Mouse (Mus musculus): ENCODE results near the gene Pias3. TPM values are rescaled to one million over a fixed set of nuclear protein-coding genes. Genes with fewer than 3 reads are reported as not detected.
A peak's percentile ranks its signal among the peaks of the same experiment; 100 is the strongest.

Gene Pias3
- polyA plus RNA-seq, 1 experiment from 2014 or later = 42.2 TPM

DNA sequence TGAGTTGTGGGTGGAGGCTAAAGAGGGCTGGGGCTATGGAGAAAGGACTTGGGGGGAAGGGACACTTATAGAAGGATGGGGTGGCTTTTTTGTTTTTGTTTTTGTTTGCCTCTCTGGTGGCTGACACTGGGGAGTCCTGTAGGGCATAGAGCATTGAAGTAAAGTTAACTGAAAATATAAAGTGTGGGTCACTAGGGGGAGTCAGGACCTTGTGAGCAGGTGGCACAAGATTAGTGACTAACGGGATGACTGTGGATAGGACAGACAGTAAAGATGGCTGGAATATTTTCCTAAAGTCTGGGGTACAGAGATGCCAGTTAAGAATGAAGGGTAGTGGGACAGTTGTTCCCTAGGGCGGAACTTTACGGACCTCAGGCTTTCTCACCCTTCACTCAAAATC is 5.9 kb upstream of the Pias3 start:
- 57% methylated on average over 3 of the region's 3 CpGs for WGBS
- H3K4me3 ChIP-seq (replicated peaks) = no peak overlapping the region

DNA sequence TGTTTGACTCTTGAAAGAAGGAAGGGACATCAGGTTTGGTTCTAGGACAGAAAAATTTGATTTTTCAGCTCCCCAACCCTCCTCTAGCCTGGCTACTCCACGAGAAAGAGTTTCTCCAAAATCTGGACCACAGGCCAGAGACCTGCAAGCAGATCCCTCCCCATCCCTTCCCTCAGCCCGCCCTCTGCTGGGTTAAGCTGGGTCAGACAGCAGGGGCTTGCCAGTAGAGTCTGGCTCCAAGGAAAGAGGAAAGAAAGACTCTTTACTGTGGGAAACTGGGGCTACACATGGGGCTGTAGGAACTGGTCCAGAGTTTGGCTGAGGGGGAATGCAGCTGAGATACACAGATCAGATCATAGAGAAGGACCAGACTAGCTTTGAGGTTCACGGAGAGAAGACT is 3.7 kb upstream of the Pias3 start:
- WGBS = 11% methylated on average over 3 of the region's 3 CpGs
- no peak for ATAC-seq (ENCODE audit: low FRiP score)
- H3K9ac ChIP-seq = no peak overlapping the region

More for the DNA sequence above, 5.9 kb upstream of the Pias3 start:
- Histone ChIP-seq H3K4me1 (peaks cover 22% of the 10 kb centered on the region), H3K4me2 (no peak overlapping the region), H3K27me3 (no peaks in the 10 kb centered on the region), H3K36me3 (replicated peaks) (no peaks in the 10 kb centered on the region), H3K9me3 (no peaks in the 10 kb centered on the region), H3K27ac (no peak overlapping the region), H3K9ac (no peak overlapping the region)
- no peak for ATAC-seq (ENCODE audit: low FRiP score)

DNA sequence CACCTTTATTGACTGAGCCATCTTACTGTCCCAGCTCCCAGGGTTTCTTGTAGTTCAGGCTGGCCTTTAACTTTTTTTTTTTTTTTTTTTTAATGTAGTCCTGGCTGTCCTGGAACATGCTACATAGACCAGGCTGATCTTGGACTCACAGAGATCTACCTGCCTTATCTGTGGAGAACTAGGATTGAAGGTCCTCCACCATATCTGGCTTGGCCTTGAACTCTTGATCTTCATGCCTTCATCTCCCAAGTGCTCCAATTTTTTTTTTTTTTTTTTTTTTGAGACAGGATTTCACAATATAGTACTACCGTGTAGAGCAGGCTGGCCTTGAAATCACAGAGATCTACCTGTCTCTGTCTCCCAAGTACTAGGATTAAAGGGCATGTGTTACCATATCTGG is 2.6 kb upstream of the Pias3 start:
- Histone ChIP-seq H3K36me3 (replicated peaks) (no peaks in the 10 kb centered on the region), H3K27ac (no peak overlapping the region), H3K9ac (no peak overlapping the region), H3K9me3 (no peaks in the 10 kb centered on the region), H3K4me2 (no peak overlapping the region), H3K27me3 (no peaks in the 10 kb centered on the region), H3K4me3 (replicated peaks) (no peak overlapping the region), H3K4me1 (peaks cover 40% of the 10 kb centered on the region)
- no peak for ATAC-seq (ENCODE audit: low FRiP score)
- WGBS = 93% methylated on average over 1 of the region's 1 CpGs

More for the DNA sequence above, 3.7 kb upstream of the Pias3 start:
- no peaks in the 10 kb centered on the region for H3K27me3 ChIP-seq
- H3K4me2 ChIP-seq = no peak overlapping the region
- H3K27ac ChIP-seq = no peak overlapping the region
- H3K4me1 ChIP-seq = peaks cover 33% of the 10 kb centered on the region
- H3K9me3 ChIP-seq = no peaks in the 10 kb centered on the region
- H3K36me3 ChIP-seq (replicated peaks) = no peaks in the 10 kb centered on the region
- no peak overlapping the region for H3K4me3 ChIP-seq (replicated peaks)

DNA sequence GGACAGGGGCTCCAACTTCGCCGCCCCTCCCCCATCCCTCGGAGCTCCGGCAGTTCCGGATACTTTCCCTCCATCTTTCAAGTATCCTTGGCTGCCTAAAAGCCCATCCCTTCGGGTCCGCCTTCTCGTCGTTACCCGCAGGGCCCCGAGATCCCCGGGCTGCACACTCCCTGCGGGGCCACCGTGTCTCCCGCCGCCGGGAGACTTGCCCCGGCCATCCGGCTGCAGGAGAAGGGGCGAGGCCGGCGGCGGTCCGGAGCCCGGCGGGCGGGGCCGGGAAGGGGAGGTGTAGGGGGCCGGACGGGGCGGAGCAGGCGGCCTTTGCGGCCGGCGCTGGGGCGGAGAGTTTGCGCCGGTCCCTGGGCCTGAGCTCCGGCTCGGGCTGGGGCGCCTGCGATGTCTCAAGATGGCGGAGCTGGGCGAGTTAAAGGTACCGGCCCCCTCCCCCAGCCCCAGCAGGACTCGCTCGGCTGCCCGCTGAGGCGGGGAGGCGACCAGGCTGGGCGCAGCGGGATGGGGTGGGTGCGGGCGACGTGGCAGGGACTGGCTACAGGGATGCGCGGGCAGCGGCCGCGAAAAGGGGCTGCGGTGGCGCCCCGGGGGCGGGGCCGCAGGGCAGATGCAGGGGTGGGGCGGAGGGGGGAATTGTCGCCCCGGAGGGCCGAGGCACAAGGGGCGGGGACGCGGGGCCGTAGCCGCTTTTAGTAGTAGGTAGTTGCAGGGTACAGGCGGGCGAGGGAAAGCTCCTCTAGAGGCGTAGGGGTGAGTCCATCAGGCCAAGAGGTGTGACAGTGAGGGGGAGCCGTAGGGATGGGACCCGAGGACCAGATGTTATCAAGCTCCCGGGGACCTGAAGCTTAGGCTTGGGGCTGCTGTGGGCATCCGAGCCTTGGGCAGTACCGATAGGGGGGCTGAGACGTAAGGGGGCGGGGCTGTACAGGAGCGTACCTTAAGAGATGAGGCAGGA is 865 bp downstream of the Pias3 start:
- H3K9ac ChIP-seq = peak overlapping the region; percentile 84
- H3K27ac ChIP-seq = peak overlapping the region; percentile 95
- ATAC-seq (ENCODE audit: low FRiP score) = peak; percentile 95
- WGBS = under 1% methylated on average over 81 of the region's 85 CpGs
- peak overlapping the region; percentile 76 for H3K4me2 ChIP-seq
- no peaks in the 10 kb centered on the region; the same call in 1 of the 2 replicates for H3K27me3 ChIP-seq
- H3K4me1 ChIP-seq = peaks cover 23% of the 10 kb centered on the region
- peak overlapping the region; percentile 82 for H3K4me3 ChIP-seq (replicated peaks)
- no peaks in the 10 kb centered on the region for H3K9me3 ChIP-seq
- H3K36me3 ChIP-seq (replicated peaks) = peaks cover 25% of the 10 kb centered on the region

DNA sequence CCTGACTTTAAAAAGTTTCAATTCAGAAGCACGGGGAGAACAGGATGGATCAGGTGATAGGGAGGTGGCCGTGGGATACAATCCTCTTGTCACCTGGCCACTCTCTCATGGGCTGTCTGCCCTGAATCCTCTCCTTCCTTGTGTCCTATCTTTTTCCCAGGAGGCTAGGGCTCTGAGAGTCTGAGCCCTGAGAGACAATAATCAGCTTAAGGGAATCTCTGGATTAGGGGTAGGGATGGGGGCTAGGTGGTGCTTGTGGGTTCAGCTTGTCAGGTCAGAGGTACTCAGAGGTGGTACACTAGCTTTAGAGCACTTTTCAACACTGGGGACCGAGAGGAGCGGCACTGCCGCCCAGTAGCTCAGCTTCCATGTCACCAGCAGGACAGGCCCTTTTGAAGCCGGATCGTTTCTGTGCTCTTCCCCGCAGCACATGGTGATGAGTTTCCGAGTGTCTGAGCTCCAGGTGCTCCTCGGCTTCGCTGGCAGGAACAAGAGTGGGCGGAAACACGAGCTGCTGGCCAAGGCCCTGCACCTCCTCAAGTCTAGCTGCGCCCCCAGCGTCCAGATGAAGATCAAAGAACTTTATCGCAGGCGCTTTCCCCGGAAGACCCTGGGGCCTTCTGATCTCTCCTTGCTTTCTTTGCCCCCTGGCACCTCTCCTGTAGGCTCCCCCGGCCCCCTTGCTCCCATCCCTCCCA is 3.0 kb downstream of the Pias3 start:
- Histone ChIP-seq H3K27ac (no peak overlapping the region), H3K4me3 (replicated peaks) (no peak overlapping the region), H3K4me1 (peaks cover 21% of the 10 kb centered on the region), H3K27me3 (no peaks in the 10 kb centered on the region; the same call in 1 of the 2 replicates), H3K9ac (0 out of 2 replicates have a peak overlapping the region, but pooled peaks have one; percentile 2), H3K36me3 (replicated peaks) (peaks cover 44% of the 10 kb centered on the region), H3K9me3 (no peaks in the 10 kb centered on the region), H3K4me2 (no peak overlapping the region)
- whole genome bisulfite sequencing = 62% methylated on average over 19 of the region's 19 CpGs
- ATAC-seq (ENCODE audit: low FRiP score) = no peak

DNA sequence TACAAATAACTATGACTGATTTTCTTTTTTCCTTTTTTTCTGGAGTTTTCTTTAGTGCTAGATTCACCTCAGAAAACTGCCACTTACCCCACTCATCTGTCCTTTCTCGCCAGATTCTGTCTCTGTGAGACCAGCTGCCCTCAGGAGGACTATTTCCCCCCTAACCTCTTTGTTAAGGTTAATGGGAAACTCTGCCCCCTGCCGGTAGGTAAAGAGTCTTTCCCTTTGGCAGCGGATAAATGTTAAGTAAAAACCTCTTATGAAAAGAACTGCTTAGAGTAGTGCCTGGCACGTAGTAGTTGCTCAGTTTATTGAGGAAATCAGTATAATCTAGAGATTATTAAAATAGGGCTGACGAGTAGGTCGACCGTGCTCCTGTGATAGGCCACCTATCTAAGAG is 4.2 kb downstream of the Pias3 start:
- no peak overlapping the region for H3K9ac ChIP-seq
- H3K27ac ChIP-seq = no peak overlapping the region
- H3K27me3 ChIP-seq = no peaks in the 10 kb centered on the region; the same call in 1 of the 2 replicates
- no peak overlapping the region for H3K4me3 ChIP-seq (replicated peaks)
- ATAC-seq (ENCODE audit: low FRiP score) = no peak
- no peak overlapping the region for H3K4me2 ChIP-seq
- no peaks in the 10 kb centered on the region for H3K9me3 ChIP-seq
- 51% methylated on average over 7 of the region's 7 CpGs for WGBS
- H3K36me3 ChIP-seq (replicated peaks) = peaks cover 57% of the 10 kb centered on the region
- H3K4me1 ChIP-seq = peaks cover 18% of the 10 kb centered on the region

DNA sequence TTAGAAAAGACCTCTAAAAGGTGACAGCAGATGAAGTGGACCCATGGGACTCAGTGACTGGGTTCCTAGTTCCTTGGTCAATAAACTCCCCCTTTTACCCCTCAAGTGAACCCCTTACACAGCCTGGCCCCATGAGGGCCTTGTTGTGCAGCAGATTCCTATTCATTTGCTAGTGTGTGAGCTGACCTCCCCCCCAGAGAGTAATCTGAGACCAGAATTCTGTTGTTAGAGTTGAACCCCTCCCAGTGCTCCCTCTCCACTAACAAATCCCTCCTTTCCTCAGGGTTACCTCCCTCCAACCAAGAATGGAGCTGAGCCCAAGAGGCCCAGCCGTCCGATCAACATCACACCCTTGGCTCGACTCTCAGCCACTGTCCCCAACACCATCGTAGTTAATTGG is 4.8 kb downstream of the Pias3 start:
- H3K4me1 ChIP-seq = peaks cover 13% of the 10 kb centered on the region
- no peaks in the 10 kb centered on the region for H3K9me3 ChIP-seq
- no peak overlapping the region for H3K27ac ChIP-seq
- H3K4me2 ChIP-seq = no peak overlapping the region
- no peak overlapping the region for H3K4me3 ChIP-seq (replicated peaks)
- H3K27me3 ChIP-seq = no peaks in the 10 kb centered on the region; the same call in 1 of the 2 replicates
- 84% methylated on average over 4 of the region's 4 CpGs for WGBS
- no peak for ATAC-seq (ENCODE audit: low FRiP score)
- H3K9ac ChIP-seq = no peak overlapping the region
- peaks cover 57% of the 10 kb centered on the region for H3K36me3 ChIP-seq (replicated peaks)

DNA sequence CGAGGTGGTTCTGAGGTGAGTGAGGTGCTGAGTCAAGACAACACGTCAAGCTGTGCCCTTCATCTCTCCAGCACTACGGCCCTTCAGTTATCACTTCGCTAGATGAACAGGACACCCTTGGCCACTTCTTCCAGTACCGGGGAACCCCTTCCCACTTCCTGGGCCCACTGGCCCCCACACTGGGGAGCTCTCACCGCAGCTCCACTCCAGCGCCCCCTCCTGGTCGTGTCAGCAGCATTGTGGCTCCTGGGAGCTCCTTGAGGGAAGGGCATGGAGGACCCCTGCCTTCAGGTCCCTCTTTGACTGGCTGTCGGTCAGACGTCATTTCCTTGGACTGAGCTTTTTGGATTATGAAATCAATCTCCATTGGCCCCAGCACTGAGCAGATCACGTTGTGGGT is 8.6 kb downstream of the Pias3 start:
- H3K4me2 ChIP-seq = no peak overlapping the region

DNA sequence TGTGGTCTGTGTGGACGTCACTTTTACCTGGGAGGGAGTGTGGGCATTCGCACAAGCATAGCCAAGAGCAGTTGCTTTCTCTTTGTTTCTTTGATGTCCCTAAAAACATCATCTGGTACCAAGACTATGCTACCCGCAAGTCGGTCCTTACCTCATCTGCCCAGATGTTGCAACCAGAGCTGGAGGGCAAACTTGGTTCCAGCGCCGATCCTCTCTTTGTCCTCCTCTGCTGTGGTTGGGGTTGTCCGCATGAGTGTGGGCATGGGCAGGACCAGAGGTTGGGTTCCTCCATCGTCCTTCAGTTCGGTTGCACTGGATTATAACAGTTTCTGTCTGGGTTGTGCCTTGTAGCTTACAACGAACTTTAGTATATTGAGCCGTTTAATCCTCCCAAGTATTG is 10.0 kb downstream of the Pias3 start:
- peaks cover 54% of the 10 kb centered on the region for H3K36me3 ChIP-seq (replicated peaks)
- peaks cover 10% of the 10 kb centered on the region for H3K27me3 ChIP-seq
- H3K4me2 ChIP-seq = no peak overlapping the region
- no peaks in the 10 kb centered on the region for H3K9me3 ChIP-seq
- WGBS = 90% methylated on average over 11 of the region's 11 CpGs
- peaks cover 7% of the 10 kb centered on the region for H3K4me1 ChIP-seq
- H3K9ac ChIP-seq = no peak overlapping the region
- ATAC-seq (ENCODE audit: low FRiP score) = no peak
- no peak overlapping the region for H3K27ac ChIP-seq
- no peak overlapping the region for H3K4me3 ChIP-seq (replicated peaks)

More for the DNA sequence above, 8.6 kb downstream of the Pias3 start:
- H3K27ac ChIP-seq = no peak overlapping the region
- peaks cover 55% of the 10 kb centered on the region for H3K36me3 ChIP-seq (replicated peaks)
- H3K4me1 ChIP-seq = peaks cover 7% of the 10 kb centered on the region
- no peaks in the 10 kb centered on the region for H3K9me3 ChIP-seq
- no peak overlapping the region for H3K4me3 ChIP-seq (replicated peaks)
- ATAC-seq (ENCODE audit: low FRiP score) = no peak
- H3K9ac ChIP-seq = no peak overlapping the region
- peaks cover 10% of the 10 kb centered on the region for H3K27me3 ChIP-seq
- WGBS = 75% methylated on average over 11 of the region's 11 CpGs

DNA sequence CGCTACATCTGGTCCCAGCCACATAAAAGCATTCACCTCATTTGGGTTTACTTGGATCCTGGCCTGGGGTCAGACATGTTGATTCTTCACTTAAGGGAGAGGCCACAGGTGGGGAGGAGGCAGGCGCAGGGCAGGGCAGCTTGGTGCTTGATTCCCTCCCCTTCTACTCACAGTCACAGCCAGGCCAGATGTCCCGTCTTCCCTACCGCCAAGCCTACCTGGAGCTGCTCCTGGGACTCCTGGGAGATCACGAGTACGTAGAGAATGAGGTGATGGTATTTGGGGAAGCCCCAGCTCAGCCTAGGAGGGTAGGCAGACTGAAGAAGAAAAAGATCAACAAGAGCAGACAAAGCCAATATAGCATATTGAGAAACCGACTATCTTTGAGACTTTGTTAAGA is 10.8 kb downstream of the Pias3 start:
- H3K4me2 ChIP-seq = no peak overlapping the region
- peaks cover 10% of the 10 kb centered on the region for H3K27me3 ChIP-seq
- 78% methylated on average over 7 of the region's 7 CpGs for WGBS
- no peak for ATAC-seq (ENCODE audit: low FRiP score)
- H3K9me3 ChIP-seq = no peaks in the 10 kb centered on the region
- no peak overlapping the region for H3K27ac ChIP-seq
- peaks cover 54% of the 10 kb centered on the region for H3K36me3 ChIP-seq (replicated peaks)
- H3K4me1 ChIP-seq = peaks cover 7% of the 10 kb centered on the region
- no peak overlapping the region for H3K4me3 ChIP-seq (replicated peaks)
- no peak overlapping the region for H3K9ac ChIP-seq

DNA sequence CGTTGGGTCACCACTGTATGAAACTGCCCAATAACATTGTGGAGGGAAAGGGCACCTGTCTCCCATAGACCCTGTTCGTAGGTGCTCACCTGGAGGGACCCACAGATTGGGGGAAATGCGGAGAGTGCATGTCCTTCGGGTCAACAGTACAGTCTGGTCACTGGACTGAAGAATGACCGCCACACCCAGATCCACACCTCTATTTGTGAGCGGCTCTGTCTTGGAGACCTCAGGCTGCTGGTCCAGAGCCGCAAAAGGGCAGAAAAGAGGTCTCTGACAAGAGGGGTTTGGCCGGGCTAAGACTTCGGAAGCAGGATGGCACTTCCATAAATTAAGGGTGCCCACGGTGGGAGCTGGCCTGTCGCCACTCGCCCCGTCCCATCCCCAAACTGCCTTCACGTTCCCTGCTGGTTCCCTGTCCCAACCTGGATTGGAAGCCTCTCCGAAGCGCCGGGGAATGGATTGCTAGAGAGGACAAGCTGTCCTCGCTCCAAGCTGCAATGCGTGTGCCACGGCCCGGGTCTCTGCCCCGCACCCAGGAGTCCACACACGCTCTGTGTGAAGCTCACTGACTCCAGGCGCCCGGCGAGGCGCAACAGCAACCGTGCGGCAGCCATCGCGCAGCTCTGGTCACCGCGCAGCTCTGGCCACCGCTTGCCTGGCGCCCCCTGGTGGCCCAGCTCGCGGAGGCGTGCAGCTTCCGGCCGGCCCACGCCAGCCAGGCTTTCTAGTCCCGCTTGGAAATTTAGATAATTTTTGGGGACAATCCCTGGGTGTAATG is 11.9 kb downstream of the Pias3 start, which contains the start of gene Nudt17:
Nudt17 (minus strand) TSS at position 660 of the 781 bp plus-strand sequence.
- peak within 1 kb of the TSS; percentile 49 for H3K4me3 ChIP-seq (replicated peaks)
- peaks cover 56% of the 10 kb centered on the region for H3K36me3 ChIP-seq (replicated peaks)
- H3K27me3 ChIP-seq = peaks cover 10% of the 10 kb centered on the region
- no peak within 1 kb of the TSS for H3K27ac ChIP-seq
- H3K4me2 ChIP-seq = peak within 1 kb of the TSS; percentile 90
- H3K9me3 ChIP-seq = no peaks in the 10 kb centered on the region
- ATAC-seq (ENCODE audit: low FRiP score) = peak; percentile 92
- WGBS = 6% methylated on average over 42 of the region's 42 CpGs
- H3K9ac ChIP-seq = peak within 1 kb of the TSS; percentile 76
- peaks cover 7% of the 10 kb centered on the region for H3K4me1 ChIP-seq

DNA sequence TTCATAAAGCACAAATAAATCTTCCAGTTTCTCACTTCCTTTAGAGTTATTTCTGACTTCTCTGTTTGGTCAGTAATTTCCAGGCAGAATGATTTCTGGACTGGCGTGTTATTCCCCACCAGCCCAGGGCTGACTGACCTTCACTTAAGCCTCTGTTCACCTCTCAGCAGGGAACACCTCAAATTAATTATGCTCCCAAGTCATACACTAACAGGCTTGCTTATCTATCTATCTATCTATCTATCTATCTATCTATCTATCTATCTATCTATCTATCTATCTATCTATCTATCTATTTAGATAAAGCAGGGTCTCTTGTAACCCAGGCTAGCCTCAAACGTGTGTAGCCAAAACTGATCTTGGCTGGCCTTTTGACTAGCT is 12.5 kb downstream of the Pias3 start:
- Histone ChIP-seq H3K27me3 (peaks cover 10% of the 10 kb centered on the region), H3K9ac (0 out of 2 replicates have a peak overlapping the region, but pooled peaks have one; percentile 76), H3K4me3 (replicated peaks) (no peak overlapping the region), H3K4me1 (peaks cover 7% of the 10 kb centered on the region), H3K9me3 (no peaks in the 10 kb centered on the region), H3K4me2 (peak overlapping the region; percentile 90), H3K36me3 (replicated peaks) (peaks cover 56% of the 10 kb centered on the region), H3K27ac (no peak overlapping the region)
- WGBS = 35% methylated on average over 2 of the region's 2 CpGs
- peak; percentile 24; the same call in 1 of the 2 replicates for ATAC-seq (ENCODE audit: low FRiP score)

All from forebrain, embryonic 12.5 days (tissue).